Mouse (Mus musculus) thymus, adult 2 months (tissue): ENCODE data around the gene Gcnt3.

Experiments
- CTCF ChIP-seq: fragments of 200-500 bp; IDR thresholded peaks from 2 replicates; pipeline ENCODE4 v1.5.1; 2012; ENCODE audit warnings: mild to moderate bottlenecking, control low read depth, low read length, moderate library complexity, borderline replicate concordance; ENCODE audit not compliant: control insufficient read depth, poor library complexity, insufficient read depth; ENCODE audit errors: extremely low read depth
- POLR2A ChIP-seq: fragments of 200-500 bp; IDR thresholded peaks from 2 replicates; pipeline ENCODE4 v1.6.1; 2012; ENCODE audit warnings: mild to moderate bottlenecking, low read length, control low read depth, moderate library complexity; ENCODE audit not compliant: control insufficient read depth, poor library complexity, insufficient read depth; ENCODE audit errors: extremely low read depth

DNA sequence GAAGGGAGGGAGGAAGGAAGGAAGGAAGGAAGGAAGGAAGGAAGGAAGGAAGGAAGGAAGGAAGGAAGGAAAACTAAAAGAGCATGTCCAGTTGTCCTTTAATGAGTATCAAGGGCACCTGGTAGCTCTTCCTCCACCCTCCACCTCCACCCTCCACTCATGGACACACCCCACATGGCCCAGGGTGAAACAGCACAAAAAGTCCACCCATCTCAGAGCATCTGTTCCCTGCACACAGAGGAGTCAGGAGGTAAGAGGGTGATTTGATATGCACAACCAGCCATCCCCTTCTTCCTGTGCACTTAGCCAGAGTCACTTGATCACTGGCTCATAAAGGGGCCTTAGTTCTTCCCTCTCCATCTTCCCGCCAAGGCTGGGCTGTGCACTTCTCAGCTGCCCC is 5.0 kb upstream of the Gcnt3 start:
- TF ChIP-seq CTCF (no peak), POLR2A (no peak)
